Mouse (Mus musculus): ENCODE measurements at regions not wholly inside any gene's neighbourhood (a gene's known extent, or its start where the extent isn't known, plus 50 kb on each side); places are given as distances from the start of the nearest gene placed in this dataset.

- H3K9me3 ChIP-seq (replicated peaks): no peaks in the 10 kb centered on the region
- WGBS: 66% methylated on average over 7 of the region's 7 CpGs
- no peak for ATAC-seq (ENCODE audit: low FRiP score)
- H3K27ac ChIP-seq (replicated peaks): no peak overlapping the region
- no peak overlapping the region for H3K4me3 ChIP-seq (replicated peaks)
- no peaks in the 10 kb centered on the region for H3K27me3 ChIP-seq (replicated peaks)
- no peaks in the 10 kb centered on the region for H3K36me3 ChIP-seq
- no peaks in the 10 kb centered on the region for H3K4me1 ChIP-seq
- H3K4me2 ChIP-seq: no peak overlapping the region
- no peak overlapping the region for H3K9ac ChIP-seq (replicated peaks)
Observed at GRCm38 (mm10) chr13:38878718-38879669, 81.7 kb downstream of the Slc35b3 start.

DNA sequence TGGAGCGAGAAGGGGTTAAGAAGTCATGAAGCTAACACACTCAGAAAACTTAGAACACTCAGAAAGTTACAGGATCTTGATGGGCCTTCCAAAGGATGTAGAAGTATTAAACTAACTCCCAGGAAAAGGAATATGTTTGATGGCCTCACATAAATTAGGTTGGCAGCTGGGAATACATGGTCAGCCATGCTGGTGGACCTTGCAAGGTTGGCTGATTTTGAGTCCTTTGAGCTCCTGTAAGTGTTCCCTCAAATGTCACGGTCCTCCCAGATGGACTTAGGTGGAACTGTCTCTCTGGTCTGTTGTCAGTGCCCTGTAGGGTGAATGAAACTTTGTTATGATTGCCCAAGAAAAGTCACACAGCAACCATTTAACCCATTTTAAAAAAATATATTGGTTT, 84.8 kb downstream of the Slc35b3 start:
- no peak overlapping the region for H3K9ac ChIP-seq (replicated peaks)
- no peak overlapping the region for H3K4me3 ChIP-seq (replicated peaks)
- no peak overlapping the region for H3K4me2 ChIP-seq
- no peaks in the 10 kb centered on the region for H3K9me3 ChIP-seq (replicated peaks)
- no peaks in the 10 kb centered on the region for H3K27me3 ChIP-seq (replicated peaks)
- WGBS: 87% methylated on average over 2 of the region's 2 CpGs
- no peaks in the 10 kb centered on the region for H3K36me3 ChIP-seq
- no peak for ATAC-seq (ENCODE audit: low FRiP score)
- no peak overlapping the region for H3K27ac ChIP-seq (replicated peaks)
- no peaks in the 10 kb centered on the region for H3K4me1 ChIP-seq

- 76% methylated on average over 4 of the region's 4 CpGs for WGBS
- H3K9ac ChIP-seq (replicated peaks): no peak overlapping the region
- no peak overlapping the region for H3K4me2 ChIP-seq
- no peaks in the 10 kb centered on the region for H3K27me3 ChIP-seq (replicated peaks)
- no peaks in the 10 kb centered on the region for H3K9me3 ChIP-seq (replicated peaks)
- no peaks in the 10 kb centered on the region for H3K4me1 ChIP-seq
- H3K27ac ChIP-seq (replicated peaks): no peak overlapping the region
- ATAC-seq (ENCODE audit: low FRiP score): no peak
- H3K36me3 ChIP-seq: no peaks in the 10 kb centered on the region
- no peak overlapping the region for H3K4me3 ChIP-seq (replicated peaks)
Observed at GRCm38 (mm10) chr13:38864002-38864401, 96.7 kb downstream of the Slc35b3 start.

- Histone ChIP-seq H3K9me3 (replicated peaks) (no peaks in the 10 kb centered on the region), H3K4me3 (replicated peaks) (no peak overlapping the region), H3K27ac (replicated peaks) (no peak overlapping the region), H3K4me2 (no peak overlapping the region), H3K36me3 (no peaks in the 10 kb centered on the region), H3K9ac (replicated peaks) (no peak overlapping the region), H3K27me3 (replicated peaks) (no peaks in the 10 kb centered on the region), H3K4me1 (no peaks in the 10 kb centered on the region)
- WGBS: 63% methylated on average over 3 of the region's 3 CpGs
- ATAC-seq (ENCODE audit: low FRiP score): no peak
Observed at GRCm38 (mm10) chr13:38855742-38856141, 104.9 kb downstream of the Slc35b3 start.

GRCm38 (mm10) chr13:38854986-38855385, 105.7 kb downstream of the Slc35b3 start:
- no peak overlapping the region for H3K27ac ChIP-seq (replicated peaks)
- H3K27me3 ChIP-seq (replicated peaks): no peaks in the 10 kb centered on the region
- no peak overlapping the region for H3K9ac ChIP-seq (replicated peaks)
- no peaks in the 10 kb centered on the region for H3K9me3 ChIP-seq (replicated peaks)
- H3K4me1 ChIP-seq: no peaks in the 10 kb centered on the region
- H3K4me3 ChIP-seq (replicated peaks): no peak overlapping the region
- no peaks in the 10 kb centered on the region for H3K36me3 ChIP-seq
- 91% methylated on average over 2 of the region's 2 CpGs for WGBS
- no peak for ATAC-seq (ENCODE audit: low FRiP score)
- H3K4me2 ChIP-seq: no peak overlapping the region

DNA sequence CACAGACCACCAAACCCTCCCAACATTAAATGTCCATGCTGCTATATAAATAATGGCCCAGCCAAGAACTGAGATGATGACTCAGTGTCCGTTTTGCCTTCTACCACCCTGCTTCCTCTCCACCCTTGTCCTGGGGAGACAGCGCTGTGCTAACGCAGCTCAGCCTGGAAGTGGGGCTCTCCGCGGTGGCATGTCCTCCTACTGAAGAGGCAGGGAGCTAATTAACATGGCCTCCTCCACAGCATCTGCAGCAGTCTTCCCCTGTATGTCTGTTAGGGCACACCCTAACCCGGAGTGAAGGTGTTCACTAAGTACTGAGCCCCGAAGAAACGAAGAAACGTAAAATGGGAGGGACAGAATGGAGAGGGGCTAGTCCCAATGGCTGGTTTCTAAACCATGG, 107.8 kb downstream of the Slc35b3 start:
- Histone ChIP-seq H3K27ac (replicated peaks) (no peak overlapping the region), H3K4me1 (no peaks in the 10 kb centered on the region), H3K4me2 (no peak overlapping the region), H3K9me3 (replicated peaks) (no peaks in the 10 kb centered on the region), H3K4me3 (replicated peaks) (no peak overlapping the region), H3K27me3 (replicated peaks) (no peaks in the 10 kb centered on the region), H3K36me3 (no peaks in the 10 kb centered on the region), H3K9ac (replicated peaks) (no peak overlapping the region)
- 56% methylated on average over 9 of the region's 9 CpGs for WGBS
- no peak for ATAC-seq (ENCODE audit: low FRiP score)

DNA sequence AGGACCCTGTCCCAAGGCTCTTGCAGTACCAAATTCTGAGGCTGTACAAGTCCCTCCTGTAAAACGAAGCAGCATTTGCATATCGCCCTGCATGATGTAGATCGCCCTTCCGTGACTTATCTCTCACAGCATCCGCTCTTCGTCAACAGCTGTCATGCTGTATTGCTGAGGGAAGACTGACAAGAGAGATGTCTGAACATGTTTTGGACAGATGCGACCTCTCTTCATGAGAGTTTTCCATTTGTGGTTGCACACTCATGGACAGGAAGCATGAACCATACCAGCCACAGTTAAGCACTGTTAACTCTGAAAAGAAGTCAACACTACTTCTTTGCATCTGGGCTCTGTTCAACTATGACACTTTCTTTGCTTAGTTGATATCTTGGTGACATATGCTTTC, 108.9 kb downstream of the Slc35b3 start:
- 87% methylated on average over 7 of the region's 7 CpGs for WGBS
- H3K27ac ChIP-seq (replicated peaks): no peak overlapping the region
- no peak for ATAC-seq (ENCODE audit: low FRiP score)
- H3K9me3 ChIP-seq (replicated peaks): no peaks in the 10 kb centered on the region
- H3K4me1 ChIP-seq: no peaks in the 10 kb centered on the region
- H3K36me3 ChIP-seq: no peaks in the 10 kb centered on the region
- H3K27me3 ChIP-seq (replicated peaks): no peaks in the 10 kb centered on the region
- H3K4me3 ChIP-seq (replicated peaks): no peak overlapping the region
- H3K9ac ChIP-seq (replicated peaks): no peak overlapping the region
- no peak overlapping the region for H3K4me2 ChIP-seq

DNA sequence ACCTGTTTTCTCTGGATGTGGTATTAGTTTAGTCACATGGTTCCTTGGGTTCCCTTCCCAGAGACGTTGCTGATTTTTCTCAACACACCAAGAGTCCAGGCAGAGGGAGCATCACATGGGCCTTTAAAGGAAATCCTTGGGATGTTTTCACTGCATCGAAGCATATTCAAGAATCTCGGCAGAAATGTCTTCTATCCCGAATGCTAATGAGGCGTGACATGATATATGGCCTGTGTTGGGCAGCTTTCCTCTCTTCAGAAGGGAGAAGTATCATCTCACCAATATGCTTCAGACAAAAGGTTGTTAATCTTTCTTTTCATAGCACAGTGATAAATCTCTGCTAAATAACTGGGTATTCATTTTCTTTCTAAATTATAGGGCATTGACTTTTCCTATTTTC, 122.4 kb downstream of the Slc35b3 start:
- 42% methylated on average over 5 of the region's 5 CpGs for WGBS

DNA sequence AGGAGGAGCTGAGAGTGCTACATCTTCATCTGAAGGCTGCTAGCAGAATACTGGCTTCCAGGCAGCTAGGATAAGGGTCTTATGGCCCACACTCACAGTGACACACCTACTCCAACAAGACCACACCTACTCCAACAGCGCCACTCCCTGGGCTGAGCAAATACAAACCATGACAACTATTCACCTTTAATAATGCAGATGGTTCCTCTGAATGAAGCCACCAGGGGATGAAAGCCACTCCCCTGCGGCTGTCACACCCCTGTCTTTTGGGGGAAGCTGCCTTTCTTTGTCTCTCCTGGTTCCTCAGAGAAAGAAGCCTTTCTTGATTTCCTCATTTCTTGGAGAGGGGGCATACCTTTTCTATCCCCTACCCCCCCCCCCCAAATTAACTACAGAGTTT, 135.0 kb downstream of the Slc35b3 start:
- no peak for ATAC-seq (ENCODE audit: low FRiP score)
- H3K9ac ChIP-seq (replicated peaks): no peak overlapping the region
- H3K36me3 ChIP-seq: no peaks in the 10 kb centered on the region
- no peaks in the 10 kb centered on the region for H3K27me3 ChIP-seq (replicated peaks)
- no peak overlapping the region for H3K4me3 ChIP-seq (replicated peaks)
- no peaks in the 10 kb centered on the region for H3K9me3 ChIP-seq (replicated peaks)
- WGBS: 11% methylated on average over 2 of the region's 2 CpGs
- no peak overlapping the region for H3K27ac ChIP-seq (replicated peaks)
- no peaks in the 10 kb centered on the region for H3K4me1 ChIP-seq
- no peak overlapping the region for H3K4me2 ChIP-seq

More for the DNA sequence above, 122.4 kb downstream of the Slc35b3 start:
- H3K9ac ChIP-seq (replicated peaks): no peak overlapping the region
- H3K4me2 ChIP-seq: no peak overlapping the region
- H3K4me3 ChIP-seq (replicated peaks): no peak overlapping the region
- no peak for ATAC-seq (ENCODE audit: low FRiP score)
- no peaks in the 10 kb centered on the region for H3K9me3 ChIP-seq (replicated peaks)
- H3K4me1 ChIP-seq: no peaks in the 10 kb centered on the region
- H3K36me3 ChIP-seq: no peaks in the 10 kb centered on the region
- no peaks in the 10 kb centered on the region for H3K27me3 ChIP-seq (replicated peaks)
- no peak overlapping the region for H3K27ac ChIP-seq (replicated peaks)

GRCm38 (mm10) chr13:38819526-38819925, 141.1 kb downstream of the Slc35b3 start:
- no peaks in the 10 kb centered on the region for H3K9me3 ChIP-seq (replicated peaks)
- H3K27ac ChIP-seq (replicated peaks): no peak overlapping the region
- H3K9ac ChIP-seq (replicated peaks): no peak overlapping the region
- H3K4me3 ChIP-seq (replicated peaks): no peak overlapping the region
- ATAC-seq (ENCODE audit: low FRiP score): no peak
- H3K27me3 ChIP-seq (replicated peaks): no peaks in the 10 kb centered on the region
- no peaks in the 10 kb centered on the region for H3K36me3 ChIP-seq
- no peak overlapping the region for H3K4me2 ChIP-seq
- peaks cover 3% of the 10 kb centered on the region; the same call in 1 of the 2 replicates for H3K4me1 ChIP-seq
- WGBS: 74% methylated on average over 3 of the region's 3 CpGs

DNA sequence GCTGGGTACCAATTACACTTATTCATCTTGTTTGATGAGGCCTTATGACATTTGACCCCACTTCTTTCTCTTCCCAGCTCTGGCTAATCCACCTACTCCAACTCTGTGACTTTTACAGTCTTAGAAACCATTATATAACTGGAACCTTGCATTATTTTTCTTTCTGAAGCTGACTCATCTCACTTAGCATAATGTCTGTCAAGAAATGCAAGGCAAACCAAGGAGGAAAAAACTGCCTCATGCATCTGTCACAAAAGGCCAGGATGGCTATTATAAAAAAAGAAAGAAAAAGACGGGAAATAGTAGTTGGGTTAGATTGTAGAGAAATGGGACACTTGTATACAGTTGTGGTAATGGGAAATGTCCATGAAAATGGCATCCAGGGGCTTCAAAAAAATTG, 141.9 kb downstream of the Slc35b3 start:
- Histone ChIP-seq H3K36me3 (no peaks in the 10 kb centered on the region), H3K9ac (replicated peaks) (no peak overlapping the region), H3K27ac (replicated peaks) (no peak overlapping the region), H3K4me1 (peaks cover 3% of the 10 kb centered on the region; the same call in 1 of the 2 replicates), H3K27me3 (replicated peaks) (no peaks in the 10 kb centered on the region), H3K4me3 (replicated peaks) (no peak overlapping the region), H3K4me2 (no peak overlapping the region), H3K9me3 (replicated peaks) (no peaks in the 10 kb centered on the region)
- WGBS: 67% methylated on average over 1 of the region's 1 CpGs
- no peak for ATAC-seq (ENCODE audit: low FRiP score)

GRCm38 (mm10) chr13:38816296-38816695, 144.4 kb downstream of the Slc35b3 start:
- H3K27me3 ChIP-seq (replicated peaks): no peaks in the 10 kb centered on the region
- H3K9me3 ChIP-seq (replicated peaks): no peaks in the 10 kb centered on the region
- no peak overlapping the region for H3K4me2 ChIP-seq
- no peak for ATAC-seq (ENCODE audit: low FRiP score)
- no peak overlapping the region for H3K9ac ChIP-seq (replicated peaks)
- H3K4me1 ChIP-seq: peaks cover 3% of the 10 kb centered on the region; the same call in 1 of the 2 replicates
- no peaks in the 10 kb centered on the region for H3K36me3 ChIP-seq
- no peak overlapping the region for H3K27ac ChIP-seq (replicated peaks)
- H3K4me3 ChIP-seq (replicated peaks): no peak overlapping the region
- WGBS: 72% methylated on average over 9 of the region's 9 CpGs

All from neural tube, embryonic 15.5 days (tissue).